Mouse (Mus musculus) liver, adult (tissue): ENCODE data around the gene Fmnl3.

Source experiments
- GATA4 ChIP-seq: IDR thresholded peaks from 2 replicates; pipeline ENCODE4 v1.6.1; 2014; ENCODE audit warnings: mild to moderate bottlenecking, low read length; ENCODE audit not compliant: insufficient replicate concordance

The Fmnl3 gene

GRCm38 (mm10) chr15:99370259-99370691, at the start of gene Fmnl3:
Fmnl3 (minus strand) TSS chr15:99370482.
- TF ChIP-seq GATA4, result 0 out of 2 replicates have a peak, but pooled peaks have one; percentile 18

- no peak for TF ChIP-seq GATA4
These were observed 47.5 kb upstream of the Fmnl3 start for GRCm38 (mm10) chr15:99417692-99418271.

GRCm38 (mm10) chr15:99416957-99417356, 46.7 kb upstream of the Fmnl3 start:
- TF ChIP-seq GATA4, result no peak

GRCm38 (mm10) chr15:99416348-99416882, 46.1 kb upstream of the Fmnl3 start:
- TF ChIP-seq GATA4, result no peak

GRCm38 (mm10) chr15:99415793-99416192, 45.5 kb upstream of the Fmnl3 start:
- TF ChIP-seq GATA4, result no peak

GRCm38 (mm10) chr15:99411747-99412146, 41.5 kb upstream of the Fmnl3 start:
- no peak for TF ChIP-seq GATA4

- no peak for TF ChIP-seq GATA4
These were observed 38.6 kb upstream of the Fmnl3 start for GRCm38 (mm10) chr15:99408845-99409244.

GRCm38 (mm10) chr15:99406986-99407570, 36.8 kb upstream of the Fmnl3 start:
- no peak for TF ChIP-seq GATA4

- TF ChIP-seq GATA4, result no peak
These were observed 34.9 kb upstream of the Fmnl3 start for GRCm38 (mm10) chr15:99405150-99405549.

GRCm38 (mm10) chr15:99403159-99403889, 33.0 kb upstream of the Fmnl3 start:
- no peak for TF ChIP-seq GATA4

GRCm38 (mm10) chr15:99400602-99401001, 30.3 kb upstream of the Fmnl3 start:
- TF ChIP-seq GATA4, result no peak

- no peak for TF ChIP-seq GATA4
These were observed 29.4 kb upstream of the Fmnl3 start for GRCm38 (mm10) chr15:99399503-99400245.

GRCm38 (mm10) chr15:99397622-99398021, 27.3 kb upstream of the Fmnl3 start:
- no peak for TF ChIP-seq GATA4

- TF ChIP-seq GATA4, result no peak
These were observed 26.6 kb upstream of the Fmnl3 start for GRCm38 (mm10) chr15:99396875-99397274.

GRCm38 (mm10) chr15:99396462-99396861, 26.2 kb upstream of the Fmnl3 start:
- no peak for TF ChIP-seq GATA4
